Mouse (Mus musculus) lung, adult 2 months (tissue): ENCODE measurements around the gene Pla2g4b. TPM values are rescaled to one million over a fixed set of nuclear protein-coding genes. Genes with fewer than 3 reads are reported as not detected.
A peak's percentile ranks its signal among the peaks of the same experiment; 100 is the strongest.

ENCODE experiments used
- DNase-seq: peaks from one replicate; pipeline ENCODE4 v3.0.0; 2022
- H3K4me1 ChIP-seq: fragments of 200-500 bp; 2 replicates; pipeline ENCODE4 v1.6.1; 2011; ENCODE audit warnings: low read length; ENCODE audit not compliant: control insufficient read depth, insufficient read depth
- H3K4me3 ChIP-seq: fragments of 200-500 bp; replicated peaks from 2 replicates; pipeline ENCODE3; 2011; ENCODE audit warnings: low read depth, mild to moderate bottlenecking, control low read depth, low read length; ENCODE audit errors: extremely low read depth
- CTCF ChIP-seq: fragments of 200-500 bp; IDR thresholded peaks from 2 replicates; pipeline ENCODE4 v1.5.1; 2011; ENCODE audit warnings: mild to moderate bottlenecking, low read length, control low read depth; ENCODE audit not compliant: insufficient read depth
- POLR2A ChIP-seq: fragments of 200-500 bp; IDR thresholded peaks from 2 replicates; pipeline ENCODE4 v1.6.1; 2011; ENCODE audit warnings: low read depth, mild to moderate bottlenecking, control low read depth, low read length, borderline replicate concordance; ENCODE audit errors: extremely low read depth
- WGBS: fragments of 180-500 bp; shearing (Covaris S2); methylation state at CpG from one replicate; pipeline ENCODE4 v1.1.7; 2018; 5-methylcytosine and 5-hydroxymethylcytosine counted together
- polyA plus RNA-seq: library from polyadenylated mRNA; depleted of rRNA; stranded (reverse); fragments of >200 nt; gene quantifications from 2 replicates; pipeline ENCODE4 v1.2.3, GENCODE M21; 2012; rRNA removed

The Pla2g4b gene
- 4.3 and 20.6 TPM in 2 replicates for polyA plus RNA-seq

- no peak for TF ChIP-seq CTCF
- TF ChIP-seq POLR2A: no peak
- WGBS: 67% methylated on average over 12 of the region's 12 CpGs
- no peak within 1 kb of the TSS for H3K4me3 ChIP-seq
- no peak for DNase-seq
- H3K4me1 ChIP-seq: peaks cover 5% of the 10 kb centered on the region
Measured at GRCm38 (mm10) chr2:120032726-120033467, at the start of gene Pla2g4b. Pla2g4b (plus strand) TSS chr2:120033417.

DNA sequence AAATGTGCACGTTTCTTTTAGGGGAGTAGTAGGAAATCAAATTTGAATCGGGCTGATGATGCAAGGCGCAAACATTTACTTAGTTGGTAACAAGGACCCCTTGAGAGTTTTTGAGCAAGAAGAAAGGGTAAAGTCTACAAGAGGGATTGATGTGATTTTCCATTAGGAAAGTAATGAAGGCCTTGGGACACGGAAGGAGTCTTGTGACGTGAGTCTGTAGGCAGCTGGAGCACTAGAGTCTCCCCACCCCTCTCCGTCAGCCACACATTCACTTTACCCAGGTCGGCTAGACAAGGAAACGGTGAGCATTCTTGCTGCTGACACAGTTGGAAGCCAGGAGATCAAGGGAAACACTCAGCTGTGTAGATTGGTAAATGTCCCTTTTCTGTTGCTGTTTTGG, 47.3 kb upstream of the Pla2g4b start:
- WGBS: 69% methylated on average over 8 of the region's 8 CpGs
- DNase-seq: no peak
- H3K4me1 ChIP-seq: no peaks in the 10 kb centered on the region; the same call in 1 of the 2 replicates

DNA sequence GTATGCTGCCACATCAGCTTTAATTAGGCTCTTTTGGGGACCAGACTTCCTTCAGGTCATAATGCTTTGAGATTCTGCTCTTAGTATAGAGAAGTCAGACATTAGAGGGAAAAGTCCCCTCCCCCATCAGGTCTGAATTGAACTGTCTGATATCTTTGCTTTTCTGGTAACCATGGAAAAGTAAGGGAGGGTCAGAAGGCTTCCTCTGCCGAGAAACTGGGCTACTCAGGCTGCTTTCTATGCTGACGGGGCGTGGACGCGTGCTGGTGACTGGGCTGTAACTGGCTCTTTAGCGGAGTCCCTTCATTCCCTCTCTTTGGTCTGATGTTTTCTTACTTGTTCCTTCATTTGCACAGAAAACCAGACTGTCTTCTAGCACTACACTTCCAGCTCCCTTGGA, 46.8 kb upstream of the Pla2g4b start:
- Histone ChIP-seq H3K4me3 (no peak overlapping the region), H3K4me1 (no peaks in the 10 kb centered on the region; the same call in 1 of the 2 replicates)
- peak; percentile 3; the same call in 1 of the 2 replicates for TF ChIP-seq POLR2A
- no peak for TF ChIP-seq CTCF
- WGBS: 58% methylated on average over 6 of the region's 6 CpGs
- no peak for DNase-seq

More for the DNA sequence above, 47.3 kb upstream of the Pla2g4b start:
- TF ChIP-seq POLR2A: peak; percentile 50; the same call in 1 of the 2 replicates
- no peak for TF ChIP-seq CTCF
- H3K4me3 ChIP-seq: no peak overlapping the region

DNA sequence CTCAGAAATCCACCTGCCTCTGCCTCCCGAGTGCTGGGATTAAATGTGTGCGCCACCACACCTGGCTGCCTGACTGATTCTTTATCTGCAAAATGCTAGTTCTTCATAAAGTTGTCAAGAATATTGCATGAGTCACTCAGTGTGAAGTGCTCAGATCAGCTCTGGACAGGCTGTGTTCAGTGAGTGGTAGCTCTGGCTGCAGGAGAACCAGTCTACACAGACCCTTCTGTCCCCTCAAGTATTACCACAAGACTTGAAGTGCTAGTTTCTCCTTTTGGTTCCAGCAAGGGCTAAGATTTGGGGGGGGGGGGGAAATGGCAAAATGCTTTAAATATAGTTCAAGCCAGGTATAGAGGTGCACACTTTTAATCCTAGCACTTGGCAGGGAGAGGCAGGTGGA, 45.8 kb upstream of the Pla2g4b start:
- no peak for DNase-seq
- no peak overlapping the region for H3K4me3 ChIP-seq
- TF ChIP-seq CTCF: no peak
- TF ChIP-seq POLR2A: no peak
- no peaks in the 10 kb centered on the region; the same call in 1 of the 2 replicates for H3K4me1 ChIP-seq
- 81% methylated on average over 2 of the region's 2 CpGs for WGBS

GRCm38 (mm10) chr2:119988952-119989351, 44.3 kb upstream of the Pla2g4b start:
- H3K4me1 ChIP-seq: no peaks in the 10 kb centered on the region; the same call in 1 of the 2 replicates
- WGBS: 68% methylated on average over 4 of the region's 4 CpGs
- DNase-seq: no peak
- TF ChIP-seq CTCF (no peak), POLR2A (no peak)
- no peak overlapping the region for H3K4me3 ChIP-seq

GRCm38 (mm10) chr2:119990881-119991280, 42.3 kb upstream of the Pla2g4b start:
- DNase-seq: no peak

DNA sequence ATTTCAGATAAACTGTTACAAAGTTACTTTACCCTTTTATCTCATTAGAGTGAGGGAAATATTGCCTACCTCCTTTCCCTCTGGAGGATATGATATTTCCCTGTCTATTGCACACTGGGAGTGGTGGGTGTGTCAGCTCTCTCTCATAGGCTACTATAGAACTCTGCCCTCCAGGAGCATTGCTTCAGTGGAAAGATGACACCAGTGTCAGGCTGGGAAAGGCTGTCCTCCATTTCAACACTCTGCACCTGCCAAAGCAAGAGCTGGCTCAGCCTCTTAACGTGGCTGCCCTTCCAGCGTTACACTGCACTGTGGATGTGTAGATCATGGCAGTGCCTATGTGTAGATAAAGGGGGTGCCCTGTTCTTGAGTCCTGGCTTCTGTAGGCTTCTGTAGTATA, 40.9 kb upstream of the Pla2g4b start:
- TF ChIP-seq CTCF: no peak
- no peak for TF ChIP-seq POLR2A
- 76% methylated on average over 2 of the region's 2 CpGs for WGBS
- H3K4me3 ChIP-seq: no peak overlapping the region
- peaks cover 6% of the 10 kb centered on the region for H3K4me1 ChIP-seq
- DNase-seq: no peak

More at GRCm38 (mm10) chr2:119990881-119991280, 42.3 kb upstream of the Pla2g4b start:
- TF ChIP-seq CTCF: no peak
- TF ChIP-seq POLR2A: no peak
- Histone ChIP-seq H3K4me3 (no peak overlapping the region), H3K4me1 (peaks cover 4% of the 10 kb centered on the region; the same call in 1 of the 2 replicates)
- 82% methylated on average over 6 of the region's 6 CpGs for WGBS

- Histone ChIP-seq H3K4me3 (no peak overlapping the region), H3K4me1 (peaks cover 6% of the 10 kb centered on the region)
- no peak for DNase-seq
- 38% methylated on average over 2 of the region's 2 CpGs for WGBS
- no peak for TF ChIP-seq CTCF
- TF ChIP-seq POLR2A: no peak
Measured at GRCm38 (mm10) chr2:119993515-119993914, 39.7 kb upstream of the Pla2g4b start.

DNA sequence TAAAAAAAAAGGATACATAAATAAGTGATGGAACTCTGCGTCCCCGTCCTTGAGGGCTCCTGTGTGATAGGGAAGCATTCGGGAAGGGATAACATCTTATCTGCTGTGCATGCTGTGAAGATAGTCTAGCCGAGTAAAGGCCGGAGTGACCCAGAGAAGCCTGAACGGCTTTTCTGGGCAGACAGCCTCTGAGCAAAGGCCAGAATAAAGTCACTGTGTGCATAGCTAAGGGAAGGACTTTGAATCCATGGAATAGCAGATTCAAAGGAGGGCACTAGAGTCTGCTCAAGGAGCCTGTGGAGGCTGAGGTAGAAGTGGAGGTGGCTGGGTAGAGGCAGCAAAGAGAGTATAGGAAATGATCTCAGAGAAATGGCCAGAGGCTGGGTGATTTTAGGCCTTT, 38.4 kb upstream of the Pla2g4b start:
- 74% methylated on average over 6 of the region's 6 CpGs for WGBS
- no peak for TF ChIP-seq CTCF
- no peak for TF ChIP-seq POLR2A
- no peak overlapping the region for H3K4me3 ChIP-seq
- H3K4me1 ChIP-seq: peaks cover 6% of the 10 kb centered on the region
- no peak for DNase-seq

GRCm38 (mm10) chr2:119995391-119996281, 37.6 kb upstream of the Pla2g4b start:
- TF ChIP-seq POLR2A: no peak
- no peak for TF ChIP-seq CTCF
- Histone ChIP-seq H3K4me1 (peaks cover 6% of the 10 kb centered on the region), H3K4me3 (no peak overlapping the region)
- no peak for DNase-seq
- WGBS: 18% methylated on average over 9 of the region's 9 CpGs
